Comparison of ENCODE assay signal across 16 mouse cellular contexts in the genomic region with DNA sequence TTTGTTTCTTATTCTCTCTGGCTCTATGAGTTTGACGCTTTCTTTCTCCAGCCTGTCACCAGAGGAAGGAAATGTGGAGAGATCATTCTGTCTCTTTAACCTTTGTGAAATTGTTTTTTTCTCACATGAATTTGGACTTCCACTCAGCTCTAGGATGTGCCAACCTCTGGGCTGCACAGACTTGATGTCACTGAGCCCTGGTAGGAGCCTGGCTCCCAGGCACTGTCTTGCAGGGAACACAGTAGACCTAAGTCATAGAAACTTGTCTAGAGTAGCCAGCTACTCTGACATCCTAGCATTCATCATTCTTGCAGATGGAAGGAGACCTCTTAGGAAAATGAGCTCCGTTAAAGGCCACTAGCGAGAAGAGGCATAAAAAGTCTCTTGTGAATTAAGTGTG.
"Had no signal": no experiment of that assay in that cellular context is flagged by ENCODE, and none has a peak within 500 bp of the region (broad histone marks: within the 10 kb centered on the region; RNA-seq: fewer than 3 reads in every experiment).

No protein-coding gene starts in this region.

- H3K4me3 ChIP-seq: neural tube, embryonic 13.5 days; neural tube, embryonic 15.5 days; stomach, embryonic 15.5 days had no signal

- H3K4me2 ChIP-seq: neural tube, embryonic 13.5 days; neural tube, embryonic 15.5 days; stomach, embryonic 15.5 days had no signal

- H3K9me3 ChIP-seq: neural tube, embryonic 13.5 days; neural tube, embryonic 15.5 days; stomach, embryonic 15.5 days had no signal

- H3K27me3 ChIP-seq: neural tube, embryonic 15.5 days; stomach, embryonic 15.5 days had no signal

- H3K36me3 ChIP-seq: neural tube, embryonic 13.5 days; neural tube, embryonic 15.5 days; stomach, embryonic 15.5 days had no signal

- H3K9ac ChIP-seq: neural tube, embryonic 13.5 days; neural tube, embryonic 15.5 days; stomach, embryonic 15.5 days had no signal

- DNase-seq: retina, postnatal 1 day; right cerebral cortex, adult 18-20 months; right cerebral cortex, postnatal 14 days; right cerebral cortex, postnatal 25 days; right cerebral cortex, postnatal 4 days; spleen, adult 18-20 months; thymus, adult 18-20 months; thymus, adult 2 months; thymus, postnatal 14 days; thymus, postnatal 25 days; thymus, postnatal 36 days; thymus, postnatal 4 days had no signal

- H3K27ac ChIP-seq: neural tube, embryonic 13.5 days; neural tube, embryonic 15.5 days; stomach, embryonic 15.5 days; stomach, postnatal 0 days had no signal

- H3K4me1 ChIP-seq: stomach, embryonic 15.5 days had no signal
